Mouse (Mus musculus) heart, postnatal 0 days (tissue): ENCODE data around the gene Micu2.

ENCODE experiments used
- CTCF ChIP-seq: IDR thresholded peaks from 2 replicates; pipeline ENCODE4 v1.5.1; 2016; ENCODE audit warnings: antibody characterized with exemption, control low read depth, low read depth
- EP300 ChIP-seq: IDR thresholded peaks from 2 replicates; pipeline ENCODE4 v1.6.1; 2016; ENCODE audit warnings: antibody characterized with exemption, low read depth

GRCm38 (mm10) chr14:57921428-57922131, 77.5 kb downstream of the Micu2 start:
- TF ChIP-seq EP300: no peak
- 0 out of 2 replicates have a peak, but pooled peaks have one; percentile 4 for TF ChIP-seq CTCF
